Mouse (Mus musculus) Muller cell, postnatal 12 days (primary cell): ENCODE results near the gene Olfr506.
"Not testable (repeated sequence)": the region's sequence is repeated elsewhere in the genome, so short reads cannot be mapped to it uniquely, and the experiment has no call there.

Experiments used
- DNase-seq: peaks from one replicate; pipeline ENCODE4 v3.0.0-alpha.2; 2015; ENCODE audit errors: inconsistent ontology term

Olfr506 gene

DNA sequence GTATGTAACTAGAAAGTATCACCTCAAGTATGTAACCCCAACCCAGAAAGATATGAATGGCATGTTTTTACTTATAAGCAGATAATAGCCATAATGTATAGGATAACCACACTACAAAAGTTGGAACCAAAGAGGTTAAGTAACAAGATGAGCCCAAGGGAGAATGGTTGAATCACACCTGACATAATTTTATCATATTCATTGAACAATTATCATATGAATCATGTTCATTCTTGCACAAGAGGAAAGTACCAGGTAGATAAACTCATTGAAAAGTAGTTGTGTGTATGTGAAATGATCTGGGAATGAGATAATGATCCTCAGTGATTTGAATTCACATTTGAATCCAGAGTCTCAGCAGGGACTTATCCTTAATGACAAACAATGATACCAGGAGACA lies at the start of gene Olfr506:
Gene Olfr506, plus strand, starts transcription at position 301 of the 400 bp plus-strand sequence.
- DNase-seq, result no peak

DNA sequence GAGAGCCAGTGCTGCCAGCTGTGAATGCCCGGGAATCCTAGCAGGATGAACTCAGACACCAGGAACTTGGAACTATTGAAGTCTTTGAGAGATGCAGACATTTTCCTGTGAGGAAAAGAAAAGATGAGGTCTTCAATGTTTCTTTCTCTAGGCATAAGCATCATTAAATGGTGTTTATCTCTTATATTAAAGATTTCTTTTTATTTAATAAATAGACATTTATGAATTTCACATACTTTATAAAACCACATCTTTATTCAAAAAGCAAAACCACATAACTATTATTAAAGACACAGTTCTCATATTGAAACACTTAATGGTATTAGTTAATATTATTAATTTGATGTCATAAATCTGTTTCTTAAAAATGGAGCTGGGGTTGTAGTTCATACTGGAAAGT lies 44.9 kb upstream of the Olfr506 start, which contains the start of gene Olfr504:
Gene Olfr504, minus strand, starts transcription at position 101 of the 400 bp plus-strand sequence.
- no peak for DNase-seq

DNA sequence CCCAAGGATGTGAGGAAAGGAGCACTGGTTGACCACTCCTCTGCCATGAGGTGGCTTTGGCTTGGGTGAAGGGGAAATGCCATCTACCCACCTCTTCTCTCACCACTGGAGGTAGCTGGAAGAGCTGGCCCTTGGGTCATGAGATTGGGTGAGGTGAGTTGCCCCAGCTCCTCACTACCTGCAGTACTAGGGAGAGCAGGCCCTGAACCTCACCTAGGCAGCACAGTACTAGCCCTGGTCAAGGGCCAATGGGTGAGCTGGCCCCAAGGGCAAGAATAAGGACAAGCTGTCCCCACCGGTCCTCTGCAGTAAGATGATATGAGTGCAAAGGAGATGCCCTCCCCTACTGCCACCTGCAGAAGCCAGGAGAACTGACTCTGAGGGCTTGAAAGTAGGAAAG lies 20.8 kb upstream of the Olfr506 start:
- no peak for DNase-seq

DNA sequence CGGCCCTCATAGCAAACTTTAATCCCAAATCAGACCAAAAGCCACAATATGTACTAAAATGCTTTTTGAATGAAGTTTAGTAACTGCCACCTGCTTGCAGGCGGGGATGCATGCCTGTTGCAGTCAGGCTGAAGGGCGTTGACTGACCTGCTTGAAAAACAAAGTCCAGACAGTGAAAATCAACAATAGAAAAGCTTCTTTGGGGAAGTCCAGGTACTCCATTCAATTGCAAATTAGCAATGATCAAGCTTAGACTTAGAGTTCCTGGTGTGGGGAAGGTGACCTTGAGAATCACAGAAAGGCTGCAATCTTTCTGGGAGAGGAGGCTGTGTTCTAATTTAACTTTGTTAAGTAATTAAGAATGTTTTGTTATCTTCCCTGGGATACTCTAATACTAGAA lies 8.7 kb upstream of the Olfr506 start:
- DNase-seq, result not testable (repeated sequence)

DNA sequence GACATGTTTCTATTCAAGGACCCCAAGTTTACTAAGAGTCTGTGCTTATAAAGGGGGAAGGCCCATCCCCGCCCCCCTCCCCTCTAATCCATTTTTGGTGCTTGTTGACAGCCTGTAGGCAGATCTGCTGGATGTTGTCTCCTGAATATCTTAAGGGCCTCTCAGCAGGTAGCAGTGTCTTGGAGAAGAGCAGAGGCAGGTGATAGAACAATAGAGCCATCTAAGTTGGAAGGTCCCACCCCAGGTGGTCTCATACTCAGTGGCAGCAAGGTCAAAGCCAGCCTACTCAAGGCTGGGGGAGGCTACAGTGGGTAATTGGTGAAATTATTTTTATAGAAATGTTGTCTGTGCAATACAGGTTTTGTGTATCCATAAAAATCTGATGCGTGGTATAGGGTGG lies 3.5 kb downstream of the Olfr506 start:
- no peak for DNase-seq

DNA sequence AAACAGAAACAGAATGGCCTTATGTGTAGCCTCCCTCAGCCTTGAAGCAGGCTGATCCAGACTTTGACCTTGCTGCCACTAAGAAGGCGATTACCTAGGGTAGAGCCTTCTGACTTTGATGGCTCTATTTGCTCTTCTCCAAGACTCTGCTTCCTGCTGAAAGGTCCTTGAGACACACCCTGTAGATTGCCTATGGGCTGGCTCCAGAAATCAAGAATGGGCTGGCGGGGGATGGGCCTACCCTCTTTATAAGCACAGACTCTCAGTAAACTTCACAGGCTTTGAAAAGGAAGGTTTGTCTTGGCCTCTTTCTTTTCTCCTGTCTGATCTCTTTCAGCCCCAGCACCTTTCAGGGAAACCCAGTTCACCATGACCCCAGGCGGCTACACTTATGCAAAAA lies 6.2 kb downstream of the Olfr506 start:
- not testable (repeated sequence) for DNase-seq

DNA sequence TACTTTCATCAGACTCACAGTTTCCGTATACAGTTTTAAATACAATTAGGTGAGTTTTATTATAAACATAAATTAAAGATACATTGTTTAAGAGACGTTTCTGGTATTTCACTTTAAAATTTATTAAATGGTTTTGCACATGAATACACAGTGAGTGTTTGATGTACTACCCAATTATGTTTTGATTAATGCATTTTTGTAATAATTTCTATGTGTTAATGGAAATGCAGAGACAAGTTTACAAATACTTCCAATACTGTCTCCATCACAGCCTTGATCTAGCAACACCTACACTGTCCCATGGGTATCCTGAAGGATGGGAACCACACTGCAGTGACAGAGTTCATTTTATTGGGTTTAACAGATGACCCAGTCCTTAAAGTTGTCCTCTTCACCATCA lies 10.9 kb downstream of the Olfr506 start, which contains the start of gene Olfr507:
Gene Olfr507, plus strand, starts transcription at position 301 of the 400 bp plus-strand sequence.
- DNase-seq, result no peak

DNA sequence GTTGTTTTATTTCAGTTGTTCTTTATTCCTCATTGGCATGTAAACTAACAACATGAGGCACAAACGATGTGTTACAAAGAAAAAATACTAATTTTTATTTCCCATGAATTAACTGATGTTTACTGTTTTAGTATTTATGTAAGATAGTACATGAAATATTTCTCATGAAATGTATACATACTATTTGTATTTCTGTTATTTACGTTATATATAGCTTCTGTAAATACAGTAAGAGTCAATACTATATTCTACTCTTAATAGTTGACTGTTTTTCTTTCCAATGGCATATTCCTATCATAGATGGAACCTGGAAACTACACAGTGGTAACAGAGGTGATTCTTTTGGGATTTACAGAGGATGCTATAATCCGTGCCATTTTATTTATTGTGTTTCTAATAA lies 19.1 kb downstream of the Olfr506 start, which contains the start of gene Olfr508:
Gene Olfr508, plus strand, starts transcription at position 301 of the 400 bp plus-strand sequence.
- DNase-seq, result no peak

DNA sequence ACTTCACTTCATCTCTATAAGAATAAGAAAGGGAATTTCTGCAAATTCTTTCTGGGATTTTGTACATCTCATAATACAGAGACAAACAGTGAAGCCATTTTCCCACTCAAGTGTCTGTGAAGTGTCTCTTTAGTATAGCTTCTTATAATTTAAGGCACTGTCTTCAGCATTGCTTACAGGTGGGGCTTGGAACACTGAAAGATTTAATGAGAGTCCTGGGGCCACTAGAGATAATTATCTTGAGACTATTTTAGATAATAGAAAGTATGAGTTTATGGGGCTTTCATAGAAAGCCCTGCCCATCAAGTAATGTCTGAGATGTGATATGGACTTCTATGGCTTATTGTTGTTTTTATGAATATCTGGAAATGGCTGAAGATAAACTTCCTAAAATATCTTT lies 41.2 kb downstream of the Olfr506 start, which contains the start of gene Olfr509:
Gene Olfr509, minus strand, starts transcription at position 101 of the 400 bp plus-strand sequence.
- DNase-seq, result no peak

DNA sequence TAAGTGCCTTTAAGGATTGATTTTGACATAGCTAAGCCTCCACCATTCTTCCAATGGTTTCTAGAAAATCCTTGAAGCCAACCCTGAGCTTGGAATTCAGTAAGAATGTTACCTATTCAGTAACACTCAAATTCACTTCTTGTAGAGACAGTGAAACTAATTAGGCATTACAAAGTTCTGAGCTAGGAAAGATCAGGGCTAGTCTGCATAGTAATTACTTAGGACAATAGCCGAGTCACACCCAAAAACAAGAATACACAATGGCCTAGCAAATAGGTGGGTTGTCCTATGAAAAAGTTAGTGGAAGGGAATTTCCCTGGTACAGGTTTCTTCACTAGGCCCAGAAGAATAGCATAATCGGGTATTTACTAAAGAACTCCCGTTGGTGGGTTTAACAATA lies 51.8 kb downstream of the Olfr506 start:
- DNase-seq, result no peak
